Mouse (Mus musculus): ENCODE measurements around the gene Mkrn2os. TPM values are rescaled to one million over a fixed set of nuclear protein-coding genes. Genes with fewer than 3 reads are reported as not detected.

Gene Mkrn2os
- not detected for polyA plus RNA-seq (2017; shearing (Covaris generic))

DNA sequence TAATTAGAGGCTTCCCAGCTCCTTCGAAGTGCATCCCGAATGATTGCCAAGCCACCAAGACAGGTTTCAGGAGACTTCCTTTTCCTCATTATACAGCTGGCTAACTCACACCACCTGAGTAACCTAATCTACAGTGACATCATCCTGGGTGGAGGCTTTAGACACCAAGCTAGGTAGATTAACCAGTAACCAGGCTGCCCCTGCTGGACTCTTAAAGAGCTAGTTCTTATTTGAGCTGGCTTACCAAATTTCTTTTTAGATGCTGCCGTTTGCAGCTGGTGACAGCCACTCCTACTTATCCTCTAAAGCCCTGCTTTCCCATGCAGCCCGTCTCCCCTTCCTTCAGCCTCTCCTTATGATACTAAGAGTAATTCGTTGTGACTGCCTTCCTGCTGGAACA is at the start of gene Mkrn2os:
Gene Mkrn2os, minus strand, starts transcription at position 119 of the 400 bp plus-strand sequence.

GRCm38 (mm10) chr6:115601715-115602523 is 9.5 kb upstream of the Mkrn2os start, which contains the start of gene Mkrn2:
Gene Mkrn2, plus strand, starts transcription at chr6:115601902.

DNA sequence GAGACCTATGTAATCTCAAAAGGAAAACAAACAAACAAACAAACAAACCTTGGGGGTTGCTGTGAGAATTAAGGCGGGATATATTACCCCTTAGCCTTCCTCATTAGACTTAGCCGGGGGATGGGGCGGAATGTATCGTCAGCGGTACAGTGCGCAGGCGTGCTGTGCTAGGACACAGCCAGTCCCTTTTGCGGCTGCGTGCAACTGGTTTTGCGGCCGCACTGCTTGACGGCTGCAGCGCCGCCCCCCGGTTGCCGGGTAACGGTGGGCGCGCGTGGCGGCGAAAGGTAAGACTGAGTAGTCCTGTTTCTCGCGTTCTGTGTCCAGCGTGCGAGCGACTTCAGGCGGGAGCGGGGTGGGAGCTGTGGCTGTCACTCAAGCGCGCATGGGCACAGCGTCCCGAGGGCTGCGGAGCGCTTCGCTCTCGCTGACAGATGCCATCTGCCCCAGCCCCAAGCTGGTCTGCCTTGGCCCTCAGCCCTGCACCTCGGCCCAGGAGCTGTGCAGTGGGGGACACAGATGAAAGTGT is 47.9 kb downstream of the Mkrn2os start, which contains the start of gene Tsen2:
Gene Tsen2, plus strand, starts transcription at position 223 of the 529 bp plus-strand sequence.

Other genes starting within 250 kb of the Mkrn2os start
- gene Pparg, start 231.6 kb downstream of the Mkrn2os start, polyA plus RNA-seq (2017; shearing (Covaris generic)) = not detected
- gene Tsen2, start 47.9 kb downstream of the Mkrn2os start, polyA plus RNA-seq (2017; shearing (Covaris generic)) = 8.7 TPM
- gene Mkrn2, start 9.3 kb upstream of the Mkrn2os start, polyA plus RNA-seq (2017; shearing (Covaris generic)) = 31.9 TPM
- 181 TPM for gene Raf1, start 84.1 kb upstream of the Mkrn2os start, polyA plus RNA-seq (2017; shearing (Covaris generic))
- not detected for gene Tmem40, start 169.8 kb upstream of the Mkrn2os start, polyA plus RNA-seq (2017; shearing (Covaris generic))
- 2.9 TPM for gene Cand2, start 182.0 kb upstream of the Mkrn2os start, polyA plus RNA-seq (2017; shearing (Covaris generic))
- gene Rpl32, start 216.2 kb upstream of the Mkrn2os start, polyA plus RNA-seq (2017; shearing (Covaris generic)) = 2,917 TPM
- 0.21 TPM for gene Efcab12, start 245.8 kb upstream of the Mkrn2os start, polyA plus RNA-seq (2017; shearing (Covaris generic))